Mouse (Mus musculus) limb, embryonic 14.5 days (tissue): Measurements from ENCODE around the gene Vmn1r63. TPM values are rescaled to one million over a fixed set of nuclear protein-coding genes. Genes with fewer than 3 reads are reported as not detected.
"Not testable (repeated sequence)": the region's sequence is repeated elsewhere in the genome, so short reads cannot be mapped to it uniquely, and the experiment has no call there.

Experiments used
- ATAC-seq: fragments of 200-750 bp; cut with Nextera tagmentation; 2 replicates; pipeline ENCODE4 v1.8.0; 2017; ENCODE audit warnings: low read depth, moderate number of reproducible peaks, moderate TSS enrichment; ENCODE audit not compliant: low FRiP score
- DNase-seq: peaks from one replicate; pipeline ENCODE4 v3.0.0-alpha.2; 2015; ENCODE audit warnings: low spot score
- H3K27ac ChIP-seq: fragments of 300-500 bp; sonication (generic); replicated peaks from 2 replicates; pipeline ENCODE4 v1.5.1; 2014; ENCODE audit warnings: low read depth, mild to moderate bottlenecking, low read length, moderate library complexity, mixed read lengths
- H3K27me3 ChIP-seq: fragments of 300-500 bp; sonication (generic); 2 replicates; pipeline ENCODE4 v1.6.1; 2014; ENCODE audit warnings: low read length, mixed read lengths; ENCODE audit not compliant: control insufficient read depth, insufficient read depth
- H3K36me3 ChIP-seq: fragments of 300-500 bp; sonication (generic); 2 replicates; pipeline ENCODE4 v1.6.1; 2014; ENCODE audit warnings: mild to moderate bottlenecking, low read length, moderate library complexity, mixed read lengths; ENCODE audit not compliant: control insufficient read depth, insufficient read depth
- H3K4me1 ChIP-seq: fragments of 300-500 bp; sonication (generic); 2 replicates; pipeline ENCODE4 v1.6.1; 2014; ENCODE audit warnings: antibody characterized with exemption, low read length, mixed read lengths; ENCODE audit not compliant: control insufficient read depth, insufficient read depth
- H3K4me2 ChIP-seq: fragments of 300-500 bp; sonication (generic); replicated peaks from 2 replicates; pipeline ENCODE4 v1.6.1; 2014; ENCODE audit warnings: low read depth, mild to moderate bottlenecking, low read length, moderate library complexity; ENCODE audit not compliant: severe bottlenecking
- H3K4me3 ChIP-seq: fragments of 300-500 bp; sonication (generic); replicated peaks from 2 replicates; pipeline ENCODE4 v1.5.1; 2014; ENCODE audit warnings: low read length
- H3K9ac ChIP-seq: fragments of 300-500 bp; sonication (generic); 2 replicates; pipeline ENCODE4 v1.6.1; 2014; ENCODE audit warnings: mild to moderate bottlenecking, low read depth, low read length, moderate library complexity; ENCODE audit not compliant: severe bottlenecking
- H3K9me3 ChIP-seq: fragments of 300-500 bp; sonication (generic); 2 replicates; pipeline ENCODE4 v1.6.1; 2016; ENCODE audit warnings: low read length; ENCODE audit not compliant: control insufficient read depth
- WGBS: fragments of 180-500 bp; shearing (Covaris S2); extraction: QIAGEN DNeasy Blood & Tissue Kit; methylation state at CpG from one replicate; pipeline ENCODE4 v1.1.7; 2014; 5-methylcytosine and 5-hydroxymethylcytosine counted together
- polyA plus RNA-seq, 2 experiments: library from polyadenylated mRNA; depleted of rRNA in 1 of 2; stranded (reverse) in 1 of 2; unstranded in 1 of 2; fragments of >200 nt; fragmentation: Nextera tagmentation in 1 of 2; extraction: Ambion mirVana in 1 of 2; gene quantifications; 2 replicates each; pipeline versions ENCODE4 v1.2.1 to v1.2.3; 2012 to 2014

Gene Vmn1r63
- not detected in 2 replicates for polyA plus RNA-seq (2012; rRNA removed)
- not detected in 2 replicates for polyA plus RNA-seq (2014; fragmentation: Nextera tagmentation; extraction: Ambion mirVana)

- not testable (repeated sequence) for ATAC-seq, H3K9ac ChIP-seq, H3K4me3 ChIP-seq, DNase-seq, H3K27me3 ChIP-seq, H3K4me2 ChIP-seq, H3K4me1 ChIP-seq, H3K36me3 ChIP-seq, H3K27ac ChIP-seq, H3K9me3 ChIP-seq
- no CpG with 5 or more reads among the region's 2 CpGs for WGBS
Measured at GRCm38 (mm10) chr7:5805345-5805744, at the start of gene Vmn1r63. Gene Vmn1r63, minus strand, starts transcription at chr7:5805445.

Other genes with a start within 250 kb of the Vmn1r63 start
- gene Vmn1r61, start 192.2 kb downstream of the Vmn1r63 start, polyA plus RNA-seq (2012; rRNA removed), result not detected in 2 replicates
- not detected in 2 replicates for gene Vmn1r61, start 192.2 kb downstream of the Vmn1r63 start, polyA plus RNA-seq (2014; fragmentation: Nextera tagmentation; extraction: Ambion mirVana)
- not detected in 2 replicates for gene Vmn1r62, start 131.8 kb downstream of the Vmn1r63 start, polyA plus RNA-seq (2012; rRNA removed)
- gene Vmn1r62, start 131.8 kb downstream of the Vmn1r63 start, polyA plus RNA-seq (2014; fragmentation: Nextera tagmentation; extraction: Ambion mirVana), result not detected in 2 replicates
- not detected in 2 replicates for gene Vmn1r64, start 79.1 kb upstream of the Vmn1r63 start, polyA plus RNA-seq (2012; rRNA removed)
- gene Vmn1r64, start 79.1 kb upstream of the Vmn1r63 start, polyA plus RNA-seq (2014; fragmentation: Nextera tagmentation; extraction: Ambion mirVana), result not detected in 2 replicates
- not detected in 2 replicates for gene Vmn1r65, start 205.6 kb upstream of the Vmn1r63 start, polyA plus RNA-seq (2012; rRNA removed)
- gene Vmn1r65, start 205.6 kb upstream of the Vmn1r63 start, polyA plus RNA-seq (2014; fragmentation: Nextera tagmentation; extraction: Ambion mirVana), result not detected in 2 replicates
- gene Nlrp4c, start 239.7 kb upstream of the Vmn1r63 start, polyA plus RNA-seq (2012; rRNA removed), result not detected in 2 replicates
- gene Nlrp4c, start 239.7 kb upstream of the Vmn1r63 start, polyA plus RNA-seq (2014; fragmentation: Nextera tagmentation; extraction: Ambion mirVana), result not detected in 2 replicates